Mouse (Mus musculus): Measurements from ENCODE around the gene Ezh2.
"Not testable (repeated sequence)": the region's sequence is repeated elsewhere in the genome, so short reads cannot be mapped to it uniquely, and the experiment has no call there.

GRCm38 (mm10) chr6:47608306-47608705, 13.2 kb upstream of the Ezh2 start:
- not testable (repeated sequence) for TF ChIP-seq CTCF (IDR thresholded peaks at IDR 0.05; ENCODE audit: borderline replicate concordance, insufficient read depth, low read depth, low read length); POLR2A (IDR thresholded peaks at IDR 0.05; ENCODE audit: borderline replicate concordance, insufficient read depth, low read length)
